Mouse (Mus musculus): Measurements from ENCODE around the gene Cyb561.

Cyb561 gene

DNA sequence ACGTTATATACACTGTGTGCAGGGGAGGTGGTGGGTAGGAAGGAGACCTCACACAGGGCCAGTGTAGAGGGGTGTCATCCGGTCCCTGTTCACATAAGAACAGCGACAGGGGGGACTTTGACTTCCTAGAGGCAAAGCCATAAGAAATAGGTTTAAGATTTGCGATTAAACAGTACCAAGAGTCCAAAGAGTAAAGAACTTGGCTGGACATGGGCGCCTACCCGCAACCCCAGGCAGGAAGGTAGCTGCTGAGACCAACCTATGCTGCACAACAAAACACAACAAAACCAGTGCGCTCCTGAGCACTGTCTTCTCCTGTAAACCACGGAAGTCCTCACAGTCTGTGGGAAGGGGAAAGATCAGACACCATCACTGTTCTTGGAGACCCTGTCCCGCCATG lies 1.0 kb downstream of the Cyb561 start:
- DNase-seq (ENCODE audit: low read depth, low spot score) = no peak

DNA sequence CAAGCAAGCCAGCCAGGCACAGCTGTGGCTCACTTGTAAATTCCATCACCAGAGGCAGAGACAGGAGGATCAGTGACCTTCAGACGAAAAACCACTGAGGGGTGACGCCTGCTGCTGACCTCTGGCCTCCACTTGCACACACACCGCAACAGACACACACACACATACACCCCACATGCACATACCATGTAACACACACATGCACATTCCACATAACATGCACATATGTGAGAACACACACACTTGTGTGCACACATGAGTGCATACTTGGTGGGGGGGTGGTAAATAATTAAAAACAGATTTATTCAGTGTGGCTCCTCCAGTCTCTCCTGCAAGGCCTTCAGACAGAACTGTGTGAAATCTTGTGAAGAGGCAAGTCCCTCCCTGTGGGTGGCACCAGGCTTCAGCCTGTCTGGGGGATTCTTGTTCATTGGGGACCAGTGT lies 1.5 kb downstream of the Cyb561 start:
- DNase-seq (ENCODE audit: low read depth, low spot score) = no peak

DNA sequence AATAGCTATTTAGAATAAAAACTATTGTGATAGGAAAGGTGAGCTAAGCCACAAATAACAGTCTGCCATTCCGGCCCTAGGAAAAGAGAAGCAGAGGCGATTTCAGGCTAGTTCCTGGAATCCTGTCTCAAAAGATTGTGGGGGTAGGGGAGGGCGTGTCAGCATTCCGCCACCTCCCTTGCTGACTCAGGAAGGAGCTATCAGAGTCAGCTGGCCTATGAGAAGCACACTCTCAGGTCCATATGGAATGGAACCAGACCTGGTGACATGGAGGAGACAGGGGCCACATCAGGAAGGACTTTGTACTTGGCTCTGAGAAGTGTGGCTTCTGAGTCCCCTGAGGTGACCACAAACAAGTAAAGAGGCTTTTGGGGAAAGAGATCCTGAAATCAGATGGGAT lies 2.6 kb downstream of the Cyb561 start:
- DNase-seq (ENCODE audit: low read depth, low spot score) = no peak

DNA sequence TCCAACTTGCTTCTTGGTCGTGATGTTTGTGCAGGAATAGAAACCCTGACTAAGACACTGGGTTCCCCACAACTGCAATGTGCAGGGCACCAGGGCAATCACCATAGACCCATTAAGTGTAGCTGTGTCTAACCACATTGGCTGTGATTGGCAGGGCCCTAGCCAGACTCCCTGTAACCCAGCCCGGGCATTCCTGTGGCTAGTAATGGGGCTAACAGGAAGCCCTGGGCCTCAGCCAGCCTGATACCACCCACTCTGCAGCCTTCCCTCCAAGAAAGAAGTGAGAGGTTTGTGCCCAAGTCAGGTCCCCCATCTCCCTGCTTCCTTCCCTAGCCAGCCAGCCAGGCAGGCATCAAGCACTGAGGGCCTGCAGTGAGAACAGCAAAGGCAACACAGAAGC lies 4.9 kb downstream of the Cyb561 start:
- DNase-seq (ENCODE audit: low read depth, low spot score) = no peak

DNA sequence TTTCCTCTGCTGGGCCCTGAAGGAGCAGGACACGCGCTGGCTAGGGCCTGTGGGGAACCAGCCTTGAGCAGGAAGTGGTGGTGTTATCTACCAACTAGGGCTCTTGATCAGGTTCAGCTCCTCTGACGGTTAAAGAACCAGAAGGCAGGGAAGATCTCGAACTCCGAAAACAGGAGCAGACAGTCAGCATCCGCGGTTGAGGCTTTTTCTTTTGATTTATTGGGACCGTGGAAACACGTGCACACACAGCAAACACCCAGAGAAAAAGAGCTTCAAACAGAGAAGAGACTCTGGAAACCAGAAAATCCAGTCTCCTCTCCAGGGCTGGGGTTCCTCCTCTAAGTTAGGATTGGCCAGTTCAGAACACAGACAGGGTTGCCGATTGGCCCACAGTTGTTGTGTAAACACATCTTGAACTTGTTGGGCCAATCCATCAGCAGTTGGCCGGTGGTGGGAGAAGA lies 6.4 kb downstream of the Cyb561 start:
- DNase-seq (ENCODE audit: low read depth, low spot score) = peak; percentile 38

DNA sequence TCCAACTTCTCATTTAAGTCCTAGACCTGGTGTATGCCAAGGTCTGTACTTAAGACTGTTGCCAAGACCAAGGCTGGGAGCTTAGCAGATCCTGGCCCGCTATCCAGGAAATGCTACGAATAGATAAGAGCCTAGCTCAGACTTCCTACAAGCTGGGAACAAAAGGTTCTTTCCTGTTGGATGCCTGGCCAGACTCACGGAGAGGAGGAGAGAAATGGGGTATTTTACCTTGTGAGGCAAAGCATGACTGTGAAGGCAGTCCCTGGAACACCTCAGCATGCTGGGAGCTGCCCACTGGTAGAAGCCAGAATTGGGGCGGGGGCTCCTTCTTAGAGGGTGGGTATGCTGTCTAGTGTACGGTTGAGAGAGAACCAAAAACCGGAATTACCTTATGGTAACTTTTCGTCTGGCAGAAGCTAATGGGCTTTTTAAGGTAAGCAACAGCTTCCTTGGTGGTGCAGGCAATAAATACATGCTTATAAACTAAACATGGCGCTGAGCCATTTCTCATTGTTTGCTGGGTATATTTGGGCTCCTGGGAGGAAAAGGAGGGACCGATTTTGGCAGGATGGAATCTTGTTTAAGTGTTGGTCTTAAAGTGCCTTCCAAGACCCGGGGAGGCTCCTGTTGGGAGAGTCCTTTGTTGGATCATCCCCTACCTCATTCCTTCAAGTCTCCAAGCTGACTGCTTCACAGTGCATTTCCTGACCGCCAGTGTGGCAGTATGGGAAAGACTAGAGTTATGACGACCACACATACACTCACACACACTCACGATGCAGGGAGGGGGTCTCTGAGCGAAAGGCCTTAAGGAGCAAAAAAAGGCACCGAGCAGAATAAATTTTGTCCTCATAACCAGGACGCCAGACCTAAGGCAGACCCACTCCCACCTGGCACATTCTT lies 8.1 kb downstream of the Cyb561 start:
- DNase-seq (ENCODE audit: low read depth, low spot score) = no peak

DNA sequence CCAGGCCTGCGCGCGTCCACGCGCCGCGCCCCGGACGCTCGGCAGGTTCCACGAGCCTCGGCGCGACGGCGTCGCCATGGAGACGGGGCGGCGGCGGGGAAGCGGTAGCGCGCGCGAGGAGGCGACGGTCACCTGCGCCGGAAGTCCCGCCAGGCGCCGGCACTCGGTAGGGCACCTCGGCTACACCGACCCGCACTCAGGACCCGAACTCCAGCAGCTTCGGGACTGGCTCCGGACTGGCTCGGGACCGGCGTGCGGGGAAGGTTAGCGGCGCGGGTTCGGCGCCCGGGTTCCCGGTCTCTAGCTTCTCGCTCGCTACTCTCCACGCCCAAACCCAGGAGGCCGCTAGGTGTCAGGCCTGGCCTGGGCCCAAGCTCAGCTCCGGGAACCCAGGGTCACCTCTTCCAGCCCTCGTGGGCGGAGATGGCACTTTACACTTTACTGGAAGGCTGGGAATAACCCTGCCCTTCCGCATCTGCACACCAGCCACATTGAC lies 9.0 kb downstream of the Cyb561 start:
- DNase-seq (ENCODE audit: low read depth, low spot score) = peak; percentile 70

DNA sequence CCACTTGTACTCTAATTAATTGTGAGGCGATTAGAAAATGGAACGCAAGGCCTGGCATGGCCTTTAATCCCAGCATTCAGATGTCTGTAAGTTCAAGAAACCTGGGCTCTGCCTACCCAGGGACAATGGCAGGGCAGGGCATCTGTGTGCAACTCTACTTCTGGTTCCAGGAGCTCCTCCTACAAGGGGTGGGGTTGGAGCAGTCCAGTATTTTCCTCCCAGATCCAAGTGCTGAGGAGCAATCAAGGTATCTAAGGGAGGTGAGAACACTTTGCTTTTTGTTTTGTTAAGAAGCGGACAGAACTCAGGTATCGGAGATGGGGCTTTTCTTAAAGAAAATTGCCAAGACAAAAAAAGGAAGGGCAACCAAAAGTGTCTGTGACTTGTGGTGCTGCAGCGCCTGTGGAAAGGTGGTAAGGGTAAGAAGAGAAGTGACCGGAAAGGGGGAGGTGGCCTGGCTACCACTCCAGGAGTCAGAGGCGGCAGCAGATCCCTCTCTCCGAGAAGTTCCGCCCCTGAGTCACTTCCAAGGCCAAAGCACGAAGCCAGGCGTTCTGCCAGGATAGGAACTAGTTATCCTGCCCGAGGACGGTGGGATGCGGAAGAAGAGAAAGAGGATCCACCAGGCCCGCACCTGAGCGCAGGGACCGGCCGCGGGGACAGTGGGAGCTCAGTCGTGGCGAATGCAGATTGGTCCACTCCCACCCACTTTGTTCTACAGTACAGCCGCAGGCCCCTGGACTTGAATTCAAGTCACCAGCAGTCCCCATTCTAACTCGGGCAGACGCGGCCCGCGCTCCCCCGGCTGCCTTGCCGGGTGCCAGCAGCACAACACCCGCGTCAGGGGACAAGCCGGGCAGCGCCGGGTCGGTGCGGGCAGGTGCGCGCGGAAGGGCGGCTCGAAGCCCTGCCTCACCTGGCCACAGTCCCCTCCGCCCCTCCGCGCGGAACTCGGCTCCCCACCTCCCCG lies 9.7 kb downstream of the Cyb561 start:
- no peak for DNase-seq (ENCODE audit: low read depth, low spot score)

DNA sequence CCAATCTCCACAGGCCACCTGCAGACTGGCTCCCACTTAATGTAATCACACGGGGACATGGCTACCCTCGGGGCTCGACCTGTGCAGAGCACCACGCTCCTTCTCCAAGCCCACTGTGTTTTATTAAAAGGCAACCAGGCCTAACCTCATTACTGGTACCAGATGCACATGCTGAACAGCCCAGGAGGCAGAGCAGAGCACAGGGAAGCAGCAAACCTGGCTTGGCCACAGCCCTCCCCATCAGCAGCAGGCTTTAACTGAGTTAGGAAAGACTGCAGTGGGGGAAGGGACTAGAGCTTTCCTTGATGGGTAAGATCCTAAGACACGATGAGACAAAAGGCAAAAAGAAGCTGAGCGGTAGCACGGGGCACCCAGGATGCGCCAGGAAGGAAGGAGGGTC lies 11.2 kb downstream of the Cyb561 start:
- no peak for DNase-seq (ENCODE audit: low read depth, low spot score)

DNA sequence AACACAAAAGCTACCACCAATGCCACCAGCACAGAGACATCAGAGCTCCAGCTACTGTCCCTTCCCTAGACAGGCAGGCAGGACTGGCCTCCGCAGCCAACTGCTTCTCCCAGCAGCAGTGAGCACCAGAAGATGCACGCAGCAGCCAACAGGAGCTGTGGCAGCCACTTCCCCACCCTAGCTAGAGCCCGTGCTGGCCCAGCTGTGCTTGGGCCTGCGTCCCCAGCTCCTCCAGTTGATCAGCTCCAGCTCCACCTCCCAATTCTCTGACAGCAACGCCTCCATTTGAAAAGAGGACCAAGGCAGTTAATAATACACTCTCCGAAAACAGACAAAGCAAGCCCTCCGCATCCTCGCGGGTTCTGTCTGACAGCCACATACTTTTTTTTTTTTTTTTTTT lies 14.4 kb downstream of the Cyb561 start:
- DNase-seq (ENCODE audit: low read depth, low spot score) = no peak

DNA sequence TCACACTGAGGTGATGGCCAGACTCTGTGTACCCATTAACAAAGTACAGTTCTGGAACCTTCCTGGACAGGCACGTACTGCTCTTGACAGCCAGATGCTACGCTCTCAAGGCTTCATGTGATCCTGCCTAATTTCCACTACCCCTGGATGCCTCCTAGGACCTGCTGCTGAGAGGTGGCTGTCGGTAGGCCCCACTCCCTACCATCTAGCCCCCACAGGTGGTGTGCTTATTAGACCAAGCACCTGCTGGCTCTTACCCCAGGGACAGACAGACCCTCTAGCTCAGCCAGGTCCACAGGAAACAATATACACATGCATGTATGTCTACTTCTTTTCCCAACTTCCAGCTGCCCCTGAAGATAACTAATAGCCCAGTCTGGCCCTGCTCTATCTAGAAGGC lies 16.2 kb downstream of the Cyb561 start:
- DNase-seq (ENCODE audit: low read depth, low spot score) = no peak

DNA sequence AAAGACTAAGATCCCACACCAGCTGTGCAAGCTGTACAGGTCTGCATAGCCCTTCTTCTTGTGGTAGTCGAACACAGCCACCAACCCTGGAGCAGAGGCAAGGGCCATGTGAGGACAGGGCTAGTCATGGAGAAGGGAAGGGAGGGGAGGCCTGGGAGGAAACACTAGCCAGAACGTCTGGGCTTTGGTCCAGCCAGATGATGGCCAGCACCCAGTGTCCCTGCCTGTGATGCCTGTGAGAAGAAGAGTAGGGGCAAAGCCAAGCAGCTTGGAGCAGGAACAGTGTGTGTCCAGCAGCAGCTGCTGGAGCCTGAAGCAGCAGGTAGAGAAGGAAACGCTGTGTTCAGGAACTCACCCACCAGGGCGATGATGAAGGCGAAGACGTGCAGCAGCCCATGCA lies 16.9 kb downstream of the Cyb561 start:
- no peak for DNase-seq (ENCODE audit: low read depth, low spot score)

DNA sequence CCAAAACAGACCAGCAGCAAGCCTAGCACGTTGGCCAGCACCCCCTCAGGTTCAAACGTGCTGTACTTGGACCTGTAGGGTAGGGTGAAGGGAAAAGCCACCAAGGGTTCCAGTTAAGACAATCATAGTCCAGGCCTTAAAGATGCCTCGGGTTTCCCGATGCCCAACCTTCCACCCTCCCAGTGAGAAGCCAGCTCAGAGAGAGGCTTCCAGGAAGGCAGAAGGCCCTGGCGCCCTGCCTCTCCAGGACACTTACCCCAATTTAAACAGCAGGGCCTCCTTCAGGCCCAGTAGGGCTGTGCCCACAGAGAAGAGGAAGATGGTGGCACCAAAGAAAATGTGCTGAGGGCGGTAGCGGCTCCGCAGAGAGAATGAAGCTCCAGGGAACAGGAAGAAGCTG lies 17.6 kb downstream of the Cyb561 start:
- DNase-seq (ENCODE audit: low read depth, low spot score) = no peak

DNA sequence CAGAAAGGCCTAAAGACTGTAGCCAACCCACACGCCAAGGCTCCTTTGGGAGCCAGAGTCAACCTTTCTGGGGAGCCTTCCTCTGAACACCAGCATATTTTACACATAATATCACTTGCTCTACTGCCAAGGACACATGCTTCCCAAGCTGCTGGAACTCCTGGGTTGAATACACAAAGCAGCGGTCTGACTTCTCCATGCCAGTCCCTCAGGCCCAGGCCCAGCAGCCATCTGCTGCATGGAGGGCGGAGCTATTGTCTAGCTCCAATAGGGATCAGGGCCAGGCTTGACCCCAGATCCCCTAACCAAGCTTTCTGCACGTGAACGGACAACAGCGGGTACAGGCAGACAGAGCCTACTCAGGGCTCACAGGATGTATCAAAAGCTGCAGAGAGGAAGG lies 18.3 kb downstream of the Cyb561 start:
- no peak for DNase-seq (ENCODE audit: low read depth, low spot score)

DNA sequence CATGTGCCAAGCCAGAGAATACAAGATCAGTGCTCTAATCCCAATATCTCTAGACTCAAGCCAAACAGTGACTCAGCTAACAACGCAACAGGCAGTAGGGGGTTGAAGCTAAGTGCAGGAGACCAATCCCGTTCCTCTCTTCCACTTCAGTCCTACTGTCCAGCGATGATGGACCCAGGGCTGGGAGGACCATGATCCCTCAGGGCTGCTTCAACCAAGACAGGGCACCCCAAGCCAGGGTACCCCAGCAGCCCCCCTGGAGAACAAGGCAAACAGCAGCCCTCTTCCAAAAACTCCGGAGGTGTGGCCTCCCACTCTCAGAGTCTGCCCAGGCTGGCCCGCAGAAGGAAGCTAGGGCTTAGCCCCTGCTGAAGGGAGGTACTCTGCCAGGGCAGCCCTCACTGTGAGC lies 18.8 kb downstream of the Cyb561 start:
- DNase-seq (ENCODE audit: low read depth, low spot score) = no peak

DNA sequence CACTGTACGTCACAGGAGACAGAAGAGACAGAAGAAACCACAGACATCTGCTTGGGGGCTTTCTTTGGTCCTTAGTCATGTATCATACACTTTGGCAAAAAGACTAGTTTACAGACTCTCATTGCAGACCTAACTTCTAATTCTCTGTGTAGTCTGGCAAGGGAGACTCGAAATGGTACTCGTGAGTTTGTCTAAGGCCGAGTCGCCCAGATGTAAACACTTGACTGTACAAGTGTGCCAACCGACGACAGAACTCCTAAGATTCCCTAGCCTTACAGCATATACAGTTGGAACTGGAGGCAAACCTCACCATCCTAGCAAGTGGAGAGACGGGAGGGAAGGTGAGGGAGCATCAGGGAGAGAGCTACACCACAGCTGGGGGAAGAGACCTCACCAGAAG lies 19.4 kb downstream of the Cyb561 start:
- DNase-seq (ENCODE audit: low read depth, low spot score) = no peak

DNA sequence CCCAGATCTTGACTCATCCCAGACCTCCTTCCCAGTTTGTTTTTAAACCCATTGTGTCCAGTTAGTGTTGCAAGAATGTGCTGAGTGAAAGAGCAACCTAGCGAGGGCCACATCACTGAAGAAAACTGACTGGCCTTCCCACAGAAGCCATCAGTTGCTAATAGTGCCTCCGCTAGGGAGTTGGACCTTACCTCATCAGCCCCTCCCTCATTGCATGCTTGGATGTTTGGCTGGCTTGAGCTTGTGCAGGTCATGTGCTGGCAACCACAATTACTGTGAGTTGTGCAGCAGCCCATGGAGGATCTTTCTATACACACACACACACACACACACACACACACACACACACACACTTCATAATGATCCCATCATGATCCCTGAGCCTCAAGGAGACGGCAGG lies 21.8 kb downstream of the Cyb561 start:
- no peak for DNase-seq (ENCODE audit: low read depth, low spot score)

DNA sequence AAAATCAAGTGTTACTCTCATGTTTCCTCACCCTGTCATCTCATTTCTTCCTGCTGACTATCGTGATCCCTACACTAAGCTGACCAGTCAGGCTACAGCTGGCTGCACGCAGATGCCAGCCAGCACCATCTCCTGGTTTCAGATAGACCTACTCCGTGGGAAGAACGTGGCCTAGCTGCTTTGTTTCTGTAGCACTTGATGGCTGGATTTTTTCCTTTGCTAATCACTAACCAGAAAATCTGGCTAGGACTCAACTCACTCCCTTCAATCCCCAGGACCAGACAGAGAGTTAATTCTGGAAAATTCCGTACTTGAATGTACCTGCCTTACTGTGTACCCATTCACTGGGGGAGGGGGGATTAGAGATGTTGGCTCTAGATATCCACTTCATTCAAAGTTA lies 25.0 kb downstream of the Cyb561 start:
- DNase-seq (ENCODE audit: low read depth, low spot score) = no peak

DNA sequence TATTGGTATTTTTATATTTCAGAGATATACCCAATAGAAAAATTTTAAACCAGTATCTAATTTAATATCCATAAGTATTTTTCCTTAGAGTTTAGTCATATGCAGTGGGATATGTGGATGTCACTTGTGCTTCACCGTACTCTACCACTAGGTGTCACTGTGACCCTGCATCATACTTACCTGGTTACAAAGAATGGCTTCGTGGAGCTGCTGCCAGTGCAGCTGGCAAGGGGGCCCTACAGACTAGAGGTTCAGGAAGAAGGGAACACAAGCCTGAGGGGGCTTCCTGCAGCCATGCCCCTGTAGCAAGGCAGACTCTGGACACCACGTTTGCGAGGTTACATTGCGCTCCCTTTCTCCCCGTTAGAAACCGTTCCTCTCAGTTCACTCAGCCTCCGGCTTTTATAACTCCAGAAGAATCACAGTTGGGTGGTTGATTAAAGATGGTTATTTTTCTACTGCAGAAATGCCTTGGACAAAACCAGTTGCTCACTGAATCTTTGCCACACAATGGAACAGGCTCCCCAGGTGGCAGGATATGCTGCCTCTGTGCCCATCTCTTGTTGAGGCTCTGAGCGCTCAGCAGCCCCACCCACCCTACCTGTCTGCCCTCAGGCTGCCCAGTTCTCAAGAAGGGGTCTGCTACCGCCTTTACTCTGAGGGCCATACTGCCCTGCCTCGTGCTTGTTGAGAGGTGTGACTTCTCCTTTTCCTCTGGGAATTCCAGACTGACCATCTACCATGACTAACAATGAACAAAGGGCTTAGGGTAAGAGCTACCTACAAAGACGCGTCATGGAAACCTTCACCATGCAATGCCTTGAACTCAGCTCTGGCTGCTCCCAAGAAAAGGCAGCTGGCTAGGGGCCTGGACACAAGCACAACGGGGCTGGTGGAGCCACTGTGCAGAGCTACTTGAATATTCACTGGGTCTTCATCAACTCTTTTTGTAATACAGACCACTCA lies 25.8 kb downstream of the Cyb561 start:
- DNase-seq (ENCODE audit: low read depth, low spot score) = peak; percentile 85

DNA sequence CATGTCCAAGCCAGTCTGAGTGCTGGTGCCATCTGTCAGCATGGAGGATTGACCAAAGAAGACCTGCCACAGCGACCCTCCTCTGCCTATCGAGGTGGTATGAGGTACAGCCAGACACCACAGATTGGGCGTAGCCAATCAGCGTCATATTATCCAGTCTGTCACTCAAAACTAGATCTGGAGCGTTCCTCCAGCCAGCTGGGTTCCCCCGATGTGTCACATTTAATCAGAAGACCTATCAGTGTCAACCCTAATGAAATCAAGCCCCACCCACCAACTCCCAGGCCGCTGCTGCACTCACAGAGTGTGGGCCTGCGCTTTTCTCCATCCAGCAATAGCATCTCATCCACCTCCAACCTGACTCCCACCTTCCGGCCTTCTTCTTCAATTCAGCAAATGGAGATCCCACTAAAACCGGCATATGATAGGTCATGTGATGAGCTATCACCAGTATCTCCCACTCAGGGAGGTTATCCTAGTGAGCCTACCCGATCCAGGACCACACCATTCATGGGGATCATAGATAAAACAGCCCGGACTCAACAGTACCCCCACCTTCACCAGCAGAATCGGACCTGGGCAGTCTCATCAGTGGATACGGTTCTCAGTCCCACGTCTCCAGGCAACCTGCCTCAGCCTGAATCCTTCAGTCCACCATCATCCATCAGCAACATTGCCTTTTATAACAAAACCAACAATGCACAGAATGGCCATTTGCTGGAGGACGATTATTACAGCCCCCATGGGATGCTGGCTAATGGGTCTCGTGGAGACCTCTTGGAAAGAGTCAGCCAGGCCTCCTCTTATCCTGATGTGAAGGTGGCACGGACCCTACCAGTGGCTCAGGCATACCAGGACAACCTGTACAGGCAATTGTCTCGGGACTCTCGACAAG lies 30.1 kb downstream of the Cyb561 start:
- DNase-seq (ENCODE audit: low read depth, low spot score) = no peak
